Mouse (Mus musculus): ENCODE results near the gene Cox7a1.

DNA sequence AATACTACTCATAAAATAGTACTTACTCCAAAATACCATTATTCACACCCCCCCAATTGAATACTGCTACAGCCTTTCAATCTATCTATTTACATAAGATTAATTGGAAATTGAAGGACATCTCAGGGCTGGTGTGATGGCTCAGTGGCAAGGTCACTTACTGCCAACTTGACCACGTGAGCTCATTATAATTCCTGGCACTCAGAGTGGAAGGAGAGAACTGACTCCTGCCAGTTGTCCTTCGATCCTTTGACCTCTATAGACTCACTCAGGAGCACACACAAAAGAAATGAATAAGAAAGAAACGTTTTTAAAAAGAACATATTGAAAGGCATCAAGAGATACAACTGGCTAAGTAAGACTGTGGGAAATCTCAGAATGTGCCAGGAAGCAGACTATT lies 31.9 kb downstream of the Cox7a1 start:
- TF ChIP-seq CTCF (IDR thresholded peaks at IDR 0.05; ENCODE audit: borderline replicate concordance, insufficient read depth, low read depth, low read length) (no peak), POLR2A (IDR thresholded peaks at IDR 0.05; ENCODE audit: borderline replicate concordance, insufficient read depth, low read length) (no peak)

Data from cerebellum, adult 2 months (tissue).